Mouse (Mus musculus) liver, embryonic 14.5 days (tissue): Measurements from ENCODE around the gene Pofut1. TPM values are rescaled to one million over a fixed set of nuclear protein-coding genes. Genes with fewer than 3 reads are reported as not detected.
"Not testable (repeated sequence)": the region's sequence is repeated elsewhere in the genome, so short reads cannot be mapped to it uniquely, and the experiment has no call there.

Experiments
- ATAC-seq: fragments of 200-750 bp; cut with Nextera tagmentation; 2 replicates; pipeline ENCODE4 v1.8.0; 2017; ENCODE audit warnings: moderate number of reproducible peaks, mild to moderate bottlenecking, moderate library complexity; ENCODE audit not compliant: insufficient read depth
- DNase-seq, 3 experiments: peaks; one replicate each; pipeline ENCODE4 v3.0.0-alpha.2; 2012 to 2013; ENCODE audit warnings: low read depth in 3 of 3, low spot score in 3 of 3
- H3K27ac ChIP-seq: fragments of 300-500 bp; sonication (generic); 2 replicates; pipeline ENCODE4 v1.5.1; 2014; ENCODE audit warnings: moderate library complexity, mild to moderate bottlenecking, control low read depth, inconsistent platforms
- H3K27me3 ChIP-seq: fragments of 300-500 bp; sonication (generic); 2 replicates; pipeline ENCODE4 v1.6.1; 2014; ENCODE audit warnings: mild to moderate bottlenecking, low read length, moderate library complexity; ENCODE audit not compliant: control insufficient read depth, insufficient read depth
- H3K36me3 ChIP-seq: fragments of 300-500 bp; sonication (generic); replicated peaks from 2 replicates; pipeline ENCODE4 v1.6.1; 2014; ENCODE audit warnings: low read depth; ENCODE audit not compliant: control insufficient read depth, insufficient read depth
- H3K4me1 ChIP-seq, 2 experiments: fragments of 200-500 bp in 1 of 2; fragments of 300-500 bp in 1 of 2; sonication (generic) in 1 of 2; replicated peaks; 2 replicates each; pipeline ENCODE4 v1.6.1; 2012 to 2014; ENCODE audit warnings: antibody characterized with exemption in 1 of 2, inconsistent platforms in 1 of 2, low read length in 1 of 2; ENCODE audit not compliant: control insufficient read depth in 2 of 2, insufficient read depth in 2 of 2
- H3K4me2 ChIP-seq: fragments of 300-500 bp; sonication (generic); 2 replicates; pipeline ENCODE4 v1.6.1; 2014; ENCODE audit warnings: low read depth, mild to moderate bottlenecking, control low read depth, moderate library complexity
- H3K4me3 ChIP-seq, 2 experiments: fragments of 200-500 bp in 1 of 2; fragments of 300-500 bp in 1 of 2; sonication (generic) in 1 of 2; 2 replicates each; pipeline ENCODE4 v1.5.1; 2012 to 2014; ENCODE audit warnings: low read depth in 2 of 2, low read length in 2 of 2, mild to moderate bottlenecking in 2 of 2, control low read depth in 1 of 2, inconsistent platforms in 1 of 2, moderate library complexity in 1 of 2; ENCODE audit not compliant: insufficient read depth in 1 of 2
- H3K9ac ChIP-seq: fragments of 300-500 bp; sonication (generic); replicated peaks from 2 replicates; pipeline ENCODE4 v1.6.1; 2014; ENCODE audit warnings: mild to moderate bottlenecking, control low read depth, moderate library complexity
- H3K9me3 ChIP-seq: fragments of 300-500 bp; sonication (generic); 2 replicates; pipeline ENCODE4 v1.6.1; 2016; ENCODE audit warnings: low read length, mixed read lengths; ENCODE audit not compliant: control insufficient read depth
- CTCF ChIP-seq: IDR thresholded peaks from 2 replicates; pipeline ENCODE4 v1.5.1; 2016; ENCODE audit warnings: antibody characterized with exemption, low read depth, control low read depth
- EP300 ChIP-seq: IDR thresholded peaks from 2 replicates; pipeline ENCODE4 v1.6.1; 2016; ENCODE audit warnings: antibody characterized with exemption, low read depth
- WGBS: fragments of 180-500 bp; shearing (Covaris S2); extraction: QIAGEN DNeasy Blood & Tissue Kit; methylation state at CpG from one replicate; pipeline ENCODE4 v1.1.7; 2014; ENCODE audit not compliant: insufficient replicate concordance; 5-methylcytosine and 5-hydroxymethylcytosine counted together
- polyA plus RNA-seq, 2 experiments: library from polyadenylated mRNA; depleted of rRNA in 1 of 2; stranded (reverse) in 1 of 2; unstranded in 1 of 2; fragments of >200 nt; fragmentation: Nextera tagmentation in 1 of 2; extraction: Ambion mirVana in 1 of 2; gene quantifications; 2 replicates each; pipeline versions ENCODE4 v1.2.1 to v1.2.3; 2012 to 2014

Gene Pofut1
- polyA plus RNA-seq, 2 experiments = 3.2 to 6.8 TPM

GRCm38 (mm10) chr2:153259864-153260674 is 18.7 kb downstream of the Pofut1 start:
- WGBS = 16% methylated on average over 3 of the region's 3 CpGs
- no peak overlapping the region for H3K4me3 ChIP-seq
- peak overlapping the region; percentile 74 for H3K27ac ChIP-seq
- H3K36me3 ChIP-seq = peaks cover 23% of the 10 kb centered on the region
- peak; percentile 54 to 71 (median 70) for DNase-seq
- peak overlapping the region; percentile 40 for H3K4me2 ChIP-seq
- H3K9ac ChIP-seq = peak overlapping the region; percentile 32; the same call in 1 of the 2 replicates
- peaks cover 26 to 29% of the 10 kb centered on the region in 2 experiments for H3K4me1 ChIP-seq
- no peaks in the 10 kb centered on the region for H3K27me3 ChIP-seq
- TF ChIP-seq CTCF (no peak), EP300 (peak; percentile 89)
- no peaks in the 10 kb centered on the region for H3K9me3 ChIP-seq
- peak; percentile 92 for ATAC-seq

- H3K27me3 ChIP-seq = no peaks in the 10 kb centered on the region
- no peak for DNase-seq
- H3K4me2 ChIP-seq = no peak overlapping the region
- TF ChIP-seq CTCF = no peak
- no peak for TF ChIP-seq EP300
- peaks cover 26 to 29% of the 10 kb centered on the region in 2 experiments for H3K4me1 ChIP-seq
- no peak overlapping the region for H3K9ac ChIP-seq
- ATAC-seq = no peak
- H3K4me3 ChIP-seq = no peak overlapping the region
- H3K36me3 ChIP-seq = peaks cover 33% of the 10 kb centered on the region
- no peaks in the 10 kb centered on the region for H3K9me3 ChIP-seq
- H3K27ac ChIP-seq = no peak overlapping the region
- 76% methylated on average over 7 of the region's 7 CpGs for WGBS
Observed at GRCm38 (mm10) chr2:153263053-153263452, 21.7 kb downstream of the Pofut1 start.

- TF ChIP-seq CTCF (no peak), EP300 (no peak)
- no peak overlapping the region for H3K9ac ChIP-seq
- no peaks in the 10 kb centered on the region for H3K27me3 ChIP-seq
- 65% methylated on average over 2 of the region's 2 CpGs for WGBS
- peaks cover 23% of the 10 kb centered on the region for H3K36me3 ChIP-seq
- H3K4me3 ChIP-seq = no peak overlapping the region
- peaks cover 0 to 4% of the 10 kb centered on the region in 2 experiments; a peak in 2 of 4 replicates for H3K4me1 ChIP-seq
- ATAC-seq (no peak), DNase-seq (no peak)
- no peaks in the 10 kb centered on the region for H3K9me3 ChIP-seq
- no peak overlapping the region for H3K27ac ChIP-seq
- H3K4me2 ChIP-seq = no peak overlapping the region
Observed at GRCm38 (mm10) chr2:153267331-153267730, 26.0 kb downstream of the Pofut1 start.

GRCm38 (mm10) chr2:153270231-153270915 is 29.0 kb downstream of the Pofut1 start:
- not testable (repeated sequence) for H3K27ac ChIP-seq, H3K4me3 ChIP-seq, H3K9me3 ChIP-seq, DNase-seq, H3K4me2 ChIP-seq, H3K9ac ChIP-seq, H3K27me3 ChIP-seq
- Histone ChIP-seq H3K36me3 (peaks cover 11% of the 10 kb centered on the region), H3K4me1 (peaks cover 0 to 12% of the 10 kb centered on the region in 2 experiments)
- ATAC-seq = peak; percentile 47; the same call in 1 of the 2 replicates
- WGBS = 24% methylated on average over 8 of the region's 8 CpGs

GRCm38 (mm10) chr2:153274200-153274918 is 33.0 kb downstream of the Pofut1 start:
- 31% methylated on average over 6 of the region's 6 CpGs for WGBS
- peaks cover 3 to 15% of the 10 kb centered on the region in 2 experiments for H3K4me1 ChIP-seq
- ATAC-seq = peak; percentile 70; the same call in 1 of the 2 replicates
- not testable (repeated sequence) for H3K27me3 ChIP-seq, H3K27ac ChIP-seq, H3K36me3 ChIP-seq, H3K4me3 ChIP-seq, H3K9ac ChIP-seq, DNase-seq, H3K4me2 ChIP-seq, H3K9me3 ChIP-seq
